Mouse (Mus musculus): ENCODE results near the gene Pdcd2l.
A peak's percentile ranks its signal among the peaks of the same experiment; 100 is the strongest.

Pdcd2l gene

DNA sequence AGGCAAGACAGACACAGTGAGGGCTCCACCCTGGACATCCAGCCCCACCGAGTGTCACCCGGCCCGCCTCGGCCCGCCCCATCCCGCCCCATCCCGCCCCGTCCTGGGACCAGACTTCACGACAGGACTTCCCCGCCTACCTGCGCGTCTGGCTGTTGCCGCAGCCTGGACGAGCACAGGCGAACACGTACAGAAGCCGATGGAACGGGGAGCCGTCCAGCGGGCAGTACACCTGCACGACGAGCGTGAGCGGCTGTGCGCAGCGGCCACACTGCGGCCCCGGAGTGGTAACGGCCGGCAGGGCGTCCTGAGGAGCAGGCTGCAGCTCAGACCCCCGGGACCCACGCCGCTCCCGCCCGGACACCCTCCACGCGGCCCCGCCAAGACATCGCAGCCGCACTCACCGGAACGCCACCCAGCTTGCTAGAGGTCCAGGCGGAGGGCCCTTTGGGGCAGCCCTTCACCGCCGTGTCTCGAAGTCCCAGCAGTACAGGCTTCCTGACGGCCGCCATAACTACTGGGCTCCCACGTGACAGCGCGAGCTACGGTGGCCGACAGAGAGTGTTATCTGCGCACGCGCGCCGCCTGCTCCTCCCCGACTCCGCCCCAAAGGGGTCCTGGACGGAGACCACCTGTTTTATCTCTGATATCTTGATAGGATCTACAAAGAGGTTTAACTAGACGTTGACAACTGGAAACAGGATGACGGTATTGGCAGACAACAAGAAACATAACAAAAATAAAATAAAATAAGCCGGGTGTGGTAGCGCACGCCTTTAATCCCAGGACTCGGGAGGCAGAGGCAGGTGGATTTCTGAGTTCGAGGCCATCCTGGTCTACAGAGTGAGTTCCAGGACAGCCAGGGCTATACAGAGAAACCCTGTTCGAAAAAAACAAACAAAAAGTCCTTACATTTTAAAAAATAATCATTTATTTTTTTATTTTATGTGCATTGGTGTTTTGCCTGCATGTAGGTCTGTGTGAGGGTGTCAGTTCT is at the start of gene Pdcd2l:
Gene Pdcd2l (minus strand): TSS at position 530 of the 997 bp plus-strand sequence.
- H3K27me3 ChIP-seq (ENCODE audit: control insufficient read depth, insufficient read depth, low read length, poor library complexity, severe bottlenecking), result no peaks in the 10 kb centered on the region
- peaks cover 3% of the 10 kb centered on the region; the same call in 1 of the 2 replicates for H3K36me3 ChIP-seq (ENCODE audit: control insufficient read depth, insufficient read depth, low read length, poor library complexity, severe bottlenecking)
- peak; percentile 93 for DNase-seq (ENCODE audit: low read depth, low spot score)

- no peak for DNase-seq (ENCODE audit: low read depth, low spot score)
- H3K27me3 ChIP-seq (ENCODE audit: control insufficient read depth, insufficient read depth, low read length, poor library complexity, severe bottlenecking), result no peaks in the 10 kb centered on the region
Observed at GRCm38 (mm10) chr7:34242176-34242575, 45.7 kb upstream of the Pdcd2l start.

DNA sequence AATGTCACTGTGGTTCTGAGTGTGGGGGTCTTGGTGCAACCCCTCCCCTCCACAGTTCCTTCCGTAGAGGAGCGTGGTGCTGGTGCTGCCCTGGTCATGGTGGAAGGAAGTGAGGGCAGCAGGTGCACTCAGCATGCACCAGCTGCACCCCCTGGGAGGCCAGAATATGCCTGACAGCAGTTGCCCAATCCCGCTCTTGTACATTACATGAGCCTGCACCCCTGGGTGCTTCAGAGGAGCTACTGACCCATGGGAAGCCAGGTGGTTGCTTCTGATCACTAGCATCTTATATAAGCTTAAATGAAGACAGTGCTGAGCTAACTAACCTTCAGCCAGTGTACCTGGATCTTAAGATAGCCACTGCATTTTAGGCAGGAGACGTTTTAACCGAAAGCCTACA is 41.6 kb upstream of the Pdcd2l start:
- H3K27me3 ChIP-seq (ENCODE audit: control insufficient read depth, insufficient read depth, low read length, poor library complexity, severe bottlenecking), result no peaks in the 10 kb centered on the region
- H3K36me3 ChIP-seq (ENCODE audit: control insufficient read depth, insufficient read depth, low read length, poor library complexity, severe bottlenecking), result no peaks in the 10 kb centered on the region
- no peak for DNase-seq (ENCODE audit: low read depth, low spot score)

More at GRCm38 (mm10) chr7:34242176-34242575, 45.7 kb upstream of the Pdcd2l start:
- H3K36me3 ChIP-seq (ENCODE audit: control insufficient read depth, insufficient read depth, low read length, poor library complexity, severe bottlenecking), result peaks cover 6% of the 10 kb centered on the region

DNA sequence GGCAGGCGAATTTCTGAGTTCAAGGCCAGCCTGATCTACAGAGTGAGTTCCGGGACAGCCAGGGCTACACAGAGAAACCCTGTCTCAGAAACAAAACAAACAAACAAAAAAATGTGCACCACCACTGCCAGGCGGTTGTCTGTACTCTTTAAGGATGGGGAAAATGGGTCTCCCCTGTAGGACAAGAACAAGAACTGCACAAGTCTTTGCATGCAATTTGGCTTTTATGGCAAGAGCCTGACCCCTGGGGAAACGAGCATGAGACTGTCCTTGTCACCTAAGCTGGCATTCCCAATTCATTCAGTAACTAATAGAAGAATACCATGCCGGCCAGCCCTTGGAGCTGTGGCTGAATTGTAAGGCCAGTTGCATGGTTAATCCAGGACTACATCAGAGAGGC is 39.1 kb upstream of the Pdcd2l start:
- no peak for DNase-seq (ENCODE audit: low read depth, low spot score)
- no peaks in the 10 kb centered on the region for H3K27me3 ChIP-seq (ENCODE audit: control insufficient read depth, insufficient read depth, low read length, poor library complexity, severe bottlenecking)
- H3K36me3 ChIP-seq (ENCODE audit: control insufficient read depth, insufficient read depth, low read length, poor library complexity, severe bottlenecking), result no peaks in the 10 kb centered on the region

GRCm38 (mm10) chr7:34234610-34235561 is 38.4 kb upstream of the Pdcd2l start:
- no peak for DNase-seq (ENCODE audit: low read depth, low spot score)
- Histone ChIP-seq H3K36me3 (ENCODE audit: control insufficient read depth, insufficient read depth, low read length, poor library complexity, severe bottlenecking) (no peaks in the 10 kb centered on the region), H3K27me3 (ENCODE audit: control insufficient read depth, insufficient read depth, low read length, poor library complexity, severe bottlenecking) (no peaks in the 10 kb centered on the region)

DNA sequence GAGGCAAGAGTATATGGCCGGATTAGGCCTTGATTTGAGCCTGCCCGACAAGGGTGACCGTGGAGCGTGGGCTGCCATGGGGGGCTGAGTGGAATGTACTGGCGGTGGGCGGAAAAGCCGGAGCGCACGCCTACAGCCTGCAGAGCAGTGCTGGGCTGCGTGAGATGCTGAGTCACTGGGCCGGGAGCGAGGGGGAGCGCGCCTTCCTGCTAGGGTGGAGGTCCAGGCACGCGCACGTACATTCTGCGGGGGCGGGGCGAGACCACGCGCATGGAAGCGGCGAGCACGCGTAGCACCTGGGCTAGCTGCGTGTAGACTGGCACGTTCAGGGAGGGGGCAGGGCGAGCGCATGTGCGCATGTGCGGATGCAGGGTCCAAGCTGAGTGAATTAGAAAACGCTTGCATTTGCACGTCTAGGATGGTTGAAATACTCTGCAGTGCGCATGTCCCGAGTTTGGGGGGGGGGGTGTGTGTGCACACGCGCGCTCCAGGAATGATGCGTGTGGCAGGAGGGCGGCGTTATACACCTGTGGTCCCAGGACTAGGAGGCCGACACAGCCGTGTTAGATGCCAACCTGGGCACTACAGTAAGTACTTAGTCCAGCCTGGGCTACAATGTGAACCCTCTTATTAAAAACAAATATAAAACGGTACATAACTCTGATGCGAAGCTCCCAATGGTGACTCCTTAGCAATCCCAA is 37.6 kb upstream of the Pdcd2l start:
- H3K27me3 ChIP-seq (ENCODE audit: control insufficient read depth, insufficient read depth, low read length, poor library complexity, severe bottlenecking), result no peaks in the 10 kb centered on the region
- peak; percentile 96 for DNase-seq (ENCODE audit: low read depth, low spot score)
- H3K36me3 ChIP-seq (ENCODE audit: control insufficient read depth, insufficient read depth, low read length, poor library complexity, severe bottlenecking), result no peaks in the 10 kb centered on the region

- Histone ChIP-seq H3K27me3 (ENCODE audit: control insufficient read depth, insufficient read depth, low read length, poor library complexity, severe bottlenecking) (no peaks in the 10 kb centered on the region), H3K36me3 (ENCODE audit: control insufficient read depth, insufficient read depth, low read length, poor library complexity, severe bottlenecking) (peaks cover 2% of the 10 kb centered on the region)
- no peak for DNase-seq (ENCODE audit: low read depth, low spot score)
Observed at GRCm38 (mm10) chr7:34232785-34233725, 36.6 kb upstream of the Pdcd2l start.

GRCm38 (mm10) chr7:34230116-34230515 is 33.7 kb upstream of the Pdcd2l start, which contains the start of gene Gpi1:
Gpi1 (minus strand) TSS chr7:34230336.
- peak; percentile 92 for DNase-seq (ENCODE audit: low read depth, low spot score)
- Histone ChIP-seq H3K36me3 (ENCODE audit: control insufficient read depth, insufficient read depth, low read length, poor library complexity, severe bottlenecking) (peaks cover 12% of the 10 kb centered on the region), H3K27me3 (ENCODE audit: control insufficient read depth, insufficient read depth, low read length, poor library complexity, severe bottlenecking) (no peaks in the 10 kb centered on the region)

GRCm38 (mm10) chr7:34229691-34230111 is 33.2 kb upstream of the Pdcd2l start:
- no peaks in the 10 kb centered on the region for H3K27me3 ChIP-seq (ENCODE audit: control insufficient read depth, insufficient read depth, low read length, poor library complexity, severe bottlenecking)
- no peak for DNase-seq (ENCODE audit: low read depth, low spot score)
- peaks cover 12% of the 10 kb centered on the region for H3K36me3 ChIP-seq (ENCODE audit: control insufficient read depth, insufficient read depth, low read length, poor library complexity, severe bottlenecking)

DNA sequence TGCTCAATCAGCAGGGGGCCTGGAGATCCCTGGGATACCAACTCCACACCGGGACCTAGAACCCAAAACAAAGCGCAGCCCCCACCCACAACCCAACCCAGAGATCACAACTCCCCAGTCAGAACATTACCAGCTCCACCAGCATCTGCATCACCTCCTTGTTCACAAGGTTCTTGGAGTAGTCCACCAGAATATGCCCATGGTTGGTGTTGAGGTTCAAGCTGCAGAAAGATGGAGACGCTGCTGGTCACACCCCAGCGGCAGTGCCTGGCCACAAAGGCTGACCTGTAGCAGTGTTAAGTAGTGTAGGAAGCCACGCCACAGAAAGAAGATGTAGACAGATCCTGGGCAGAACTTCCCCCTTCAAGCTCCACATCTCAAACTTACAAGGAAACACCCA is 32.7 kb upstream of the Pdcd2l start:
- Histone ChIP-seq H3K27me3 (ENCODE audit: control insufficient read depth, insufficient read depth, low read length, poor library complexity, severe bottlenecking) (no peaks in the 10 kb centered on the region), H3K36me3 (ENCODE audit: control insufficient read depth, insufficient read depth, low read length, poor library complexity, severe bottlenecking) (peaks cover 12% of the 10 kb centered on the region)
- no peak for DNase-seq (ENCODE audit: low read depth, low spot score)

DNA sequence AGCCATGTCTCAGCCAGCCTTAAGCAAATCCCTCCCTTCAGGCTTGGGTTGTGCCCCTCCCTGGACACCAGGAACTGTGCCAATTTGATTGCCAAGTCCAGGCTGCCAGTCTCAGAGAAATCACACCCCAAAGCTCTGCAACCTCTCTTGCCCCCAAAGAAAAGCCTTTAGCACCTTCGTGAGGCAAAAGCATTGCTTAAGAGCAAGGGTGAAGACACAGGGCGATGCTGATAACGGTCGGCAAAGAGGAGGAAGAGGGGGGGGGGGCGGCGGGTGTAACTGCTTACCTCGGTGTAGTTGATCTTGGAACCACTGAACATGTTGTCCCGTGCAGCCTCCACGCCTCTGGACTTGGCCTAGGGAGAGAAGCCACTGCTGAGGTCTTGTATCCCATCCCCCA is 32.2 kb upstream of the Pdcd2l start:
- no peaks in the 10 kb centered on the region for H3K27me3 ChIP-seq (ENCODE audit: control insufficient read depth, insufficient read depth, low read length, poor library complexity, severe bottlenecking)
- peaks cover 12% of the 10 kb centered on the region for H3K36me3 ChIP-seq (ENCODE audit: control insufficient read depth, insufficient read depth, low read length, poor library complexity, severe bottlenecking)
- no peak for DNase-seq (ENCODE audit: low read depth, low spot score)

- peaks cover 14% of the 10 kb centered on the region for H3K36me3 ChIP-seq (ENCODE audit: control insufficient read depth, insufficient read depth, low read length, poor library complexity, severe bottlenecking)
- H3K27me3 ChIP-seq (ENCODE audit: control insufficient read depth, insufficient read depth, low read length, poor library complexity, severe bottlenecking), result no peaks in the 10 kb centered on the region
- DNase-seq (ENCODE audit: low read depth, low spot score), result no peak
Observed at GRCm38 (mm10) chr7:34226846-34227245, 30.4 kb upstream of the Pdcd2l start.

DNA sequence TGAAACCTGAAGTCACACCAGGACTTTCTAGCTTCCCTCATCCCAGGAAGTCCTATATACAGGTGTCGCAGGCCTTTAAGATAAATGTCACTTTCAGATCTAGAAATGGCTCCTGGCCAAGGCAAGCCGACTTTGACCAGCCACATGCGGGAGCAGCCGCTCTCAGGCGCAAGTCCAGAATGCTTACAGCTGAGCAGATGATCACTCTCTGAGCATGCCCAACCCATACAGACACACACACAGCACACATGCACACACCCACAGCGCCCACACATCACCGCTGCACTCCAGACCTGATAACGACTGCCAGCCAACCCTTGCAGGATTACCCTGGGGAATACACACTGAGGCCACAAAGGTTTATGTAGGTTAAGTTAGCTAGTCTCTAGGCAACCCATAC is 29.6 kb upstream of the Pdcd2l start:
- DNase-seq (ENCODE audit: low read depth, low spot score), result no peak
- peaks cover 18% of the 10 kb centered on the region for H3K36me3 ChIP-seq (ENCODE audit: control insufficient read depth, insufficient read depth, low read length, poor library complexity, severe bottlenecking)
- no peaks in the 10 kb centered on the region for H3K27me3 ChIP-seq (ENCODE audit: control insufficient read depth, insufficient read depth, low read length, poor library complexity, severe bottlenecking)

All from splenic B cell, adult 2 months (primary cell).